Mouse (Mus musculus): ENCODE measurements around the gene Gpat2.

The Gpat2 gene

GRCm38 (mm10) chr2:127444055-127444789 is 19.2 kb downstream of the Gpat2 start, which contains the start of gene Fahd2a:
TSS of gene Fahd2a (minus strand) at chr2:127444565.
- peak; percentile 99 for ATAC-seq (ENCODE audit: low TSS enrichment)

- no peak for ATAC-seq (ENCODE audit: low TSS enrichment)
Measured at GRCm38 (mm10) chr2:127446847-127447246, 21.8 kb downstream of the Gpat2 start.

- no peak for ATAC-seq (ENCODE audit: low TSS enrichment)
Measured at GRCm38 (mm10) chr2:127449691-127450090, 24.7 kb downstream of the Gpat2 start.

GRCm38 (mm10) chr2:127451748-127452147 is 26.7 kb downstream of the Gpat2 start:
- ATAC-seq (ENCODE audit: low TSS enrichment): no peak

GRCm38 (mm10) chr2:127453141-127453540 is 28.1 kb downstream of the Gpat2 start:
- no peak for ATAC-seq (ENCODE audit: low TSS enrichment)

- ATAC-seq (ENCODE audit: low TSS enrichment): peak; percentile 72
Measured at GRCm38 (mm10) chr2:127453764-127454163, 28.8 kb downstream of the Gpat2 start.

GRCm38 (mm10) chr2:127459341-127459740 is 34.3 kb downstream of the Gpat2 start:
- no peak for ATAC-seq (ENCODE audit: low TSS enrichment)

- no peak for ATAC-seq (ENCODE audit: low TSS enrichment)
Measured at GRCm38 (mm10) chr2:127461351-127461750, 36.4 kb downstream of the Gpat2 start.

GRCm38 (mm10) chr2:127462314-127462713 is 37.3 kb downstream of the Gpat2 start:
- peak; percentile 88 for ATAC-seq (ENCODE audit: low TSS enrichment)

GRCm38 (mm10) chr2:127470183-127470582 is 45.2 kb downstream of the Gpat2 start:
- no peak for ATAC-seq (ENCODE audit: low TSS enrichment)

GRCm38 (mm10) chr2:127470661-127471060 is 45.7 kb downstream of the Gpat2 start:
- ATAC-seq (ENCODE audit: low TSS enrichment): no peak

- ATAC-seq (ENCODE audit: low TSS enrichment): no peak
Measured at GRCm38 (mm10) chr2:127471281-127471680, 46.3 kb downstream of the Gpat2 start.

- ATAC-seq (ENCODE audit: low TSS enrichment): no peak
Measured at GRCm38 (mm10) chr2:127472279-127472678, 47.3 kb downstream of the Gpat2 start.

- ATAC-seq (ENCODE audit: low TSS enrichment): peak; percentile 58
Measured at GRCm38 (mm10) chr2:127479210-127479609, 54.2 kb downstream of the Gpat2 start.

- ATAC-seq (ENCODE audit: low TSS enrichment): peak; percentile 29; the same call in 1 of the 2 replicates
Measured at GRCm38 (mm10) chr2:127479763-127480162, 54.8 kb downstream of the Gpat2 start.

- ATAC-seq (ENCODE audit: low TSS enrichment): no peak
Measured at GRCm38 (mm10) chr2:127481841-127482532, 57.0 kb downstream of the Gpat2 start.

- ATAC-seq (ENCODE audit: low TSS enrichment): peak; percentile 35; the same call in 1 of the 2 replicates
Measured at GRCm38 (mm10) chr2:127482533-127482911, 57.5 kb downstream of the Gpat2 start.

GRCm38 (mm10) chr2:127483001-127483400 is 58.0 kb downstream of the Gpat2 start:
- peak; percentile 8; the same call in 1 of the 2 replicates for ATAC-seq (ENCODE audit: low TSS enrichment)

- no peak for ATAC-seq (ENCODE audit: low TSS enrichment)
Measured at GRCm38 (mm10) chr2:127484476-127485170, 59.6 kb downstream of the Gpat2 start.

Data from frontal cortex, adult (tissue).